Mouse (Mus musculus) 416B (cell line): ENCODE results near the gene Zbed6.
"Not testable (repeated sequence)": the region's sequence is repeated elsewhere in the genome, so short reads cannot be mapped to it uniquely, and the experiment has no call there.

Source experiments
- DNase-seq: peaks from one replicate; pipeline ENCODE4 v3.0.0; 2011; ENCODE audit warnings: low read depth

Zbed6 gene

GRCm38 (mm10) chr1:133660466-133661202 is at the start of gene Zbed6:
TSS of gene Zbed6 (minus strand) at chr1:133660885.
- peak; percentile 51 for DNase-seq

- DNase-seq = no peak
These were observed 48.6 kb upstream of the Zbed6 start for GRCm38 (mm10) chr1:133709292-133709691.

DNA sequence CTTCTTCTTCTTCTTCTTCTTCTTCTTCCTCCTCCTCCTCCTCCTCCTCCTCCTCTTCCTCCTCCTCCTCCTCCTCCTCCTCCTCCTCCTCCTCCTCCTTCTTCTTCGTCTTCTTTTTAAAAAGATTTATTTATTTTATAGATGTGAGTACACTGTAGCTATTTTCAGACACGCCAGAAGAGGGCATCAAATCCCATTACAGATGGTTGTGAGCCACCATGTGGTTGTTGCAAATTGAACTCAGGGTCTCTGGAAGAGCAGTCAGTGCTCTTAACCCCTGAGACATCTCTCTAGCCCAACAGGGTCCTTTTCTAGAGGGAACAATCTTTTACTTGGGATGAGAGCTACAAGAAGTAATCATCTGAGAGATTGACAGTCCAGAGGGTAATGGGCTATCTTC is 41.1 kb upstream of the Zbed6 start:
- DNase-seq = peak; percentile 40

GRCm38 (mm10) chr1:133697935-133698620 is 37.4 kb upstream of the Zbed6 start:
- DNase-seq = no peak

DNA sequence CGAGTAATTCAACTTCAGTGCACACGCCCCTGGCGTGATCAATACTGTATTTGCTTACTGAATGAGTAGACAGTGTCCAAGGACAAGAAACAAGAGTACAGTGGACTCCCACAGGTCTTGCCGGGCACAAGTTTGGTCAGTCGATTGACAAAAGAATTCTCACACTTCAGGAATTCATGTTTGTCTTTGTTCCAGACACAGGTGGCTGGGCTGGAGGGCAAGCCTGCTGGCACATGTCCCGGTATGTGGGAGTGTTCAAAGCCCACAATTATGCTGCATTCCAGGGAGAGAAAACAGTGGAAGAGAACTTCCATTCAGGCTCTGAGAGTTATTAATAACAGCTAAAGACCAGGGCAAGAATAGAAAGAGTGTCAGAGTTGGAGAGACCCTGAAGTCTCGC is 35.2 kb upstream of the Zbed6 start:
- no peak for DNase-seq

GRCm38 (mm10) chr1:133694876-133695275 is 34.2 kb upstream of the Zbed6 start:
- peak; percentile 83 for DNase-seq

GRCm38 (mm10) chr1:133694301-133694700 is 33.6 kb upstream of the Zbed6 start:
- no peak for DNase-seq

DNA sequence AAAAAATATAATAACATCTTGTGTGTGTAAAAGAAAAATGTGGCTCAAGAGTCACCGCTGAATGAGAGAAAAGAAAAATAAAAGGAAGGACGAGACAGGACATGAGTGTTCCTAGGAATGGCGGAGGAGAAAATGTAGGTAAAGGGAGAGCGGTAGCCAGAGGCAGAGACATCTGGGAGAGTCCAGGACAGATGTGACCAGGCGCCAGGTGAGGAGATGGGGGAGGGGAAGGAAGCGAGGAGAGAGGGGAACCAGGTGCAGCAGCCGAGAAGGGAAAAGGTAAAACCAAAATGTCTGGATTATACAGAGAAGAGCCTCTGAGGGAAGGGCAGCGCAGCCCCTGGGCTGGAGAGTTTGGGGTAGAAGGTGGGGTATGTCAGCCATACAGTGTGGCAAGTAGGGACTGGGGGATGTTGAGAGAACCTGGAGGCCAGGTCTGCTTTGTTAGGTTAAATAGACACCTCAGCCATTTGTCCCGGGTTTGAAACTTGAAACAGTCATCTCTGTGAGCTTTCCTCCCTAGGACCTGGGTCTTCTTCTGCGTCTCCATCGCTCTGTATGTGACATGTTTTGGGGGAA is 32.9 kb upstream of the Zbed6 start:
- no peak for DNase-seq

- DNase-seq = no peak
These were observed 31.5 kb upstream of the Zbed6 start for GRCm38 (mm10) chr1:133692195-133692594.

DNA sequence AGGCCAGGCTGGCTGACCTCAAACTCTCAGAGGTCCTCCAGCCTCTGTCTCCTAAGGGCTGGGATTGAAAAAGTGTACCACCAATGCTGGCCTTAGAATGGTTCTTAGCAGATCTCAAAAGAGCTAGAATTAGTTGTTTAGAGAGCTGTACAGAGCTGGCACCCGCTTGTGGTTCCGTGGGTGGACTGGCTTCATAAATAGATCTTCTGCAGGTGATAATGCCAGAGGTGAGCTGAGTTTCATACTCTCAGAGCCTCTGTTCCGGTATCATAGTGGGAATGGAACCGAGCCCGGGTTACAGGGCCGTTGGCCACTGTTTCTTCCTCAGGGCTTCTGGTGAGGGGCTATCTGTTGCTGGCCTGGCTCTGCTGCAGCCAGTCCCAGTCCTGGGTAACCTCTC is 30.4 kb upstream of the Zbed6 start:
- no peak for DNase-seq

DNA sequence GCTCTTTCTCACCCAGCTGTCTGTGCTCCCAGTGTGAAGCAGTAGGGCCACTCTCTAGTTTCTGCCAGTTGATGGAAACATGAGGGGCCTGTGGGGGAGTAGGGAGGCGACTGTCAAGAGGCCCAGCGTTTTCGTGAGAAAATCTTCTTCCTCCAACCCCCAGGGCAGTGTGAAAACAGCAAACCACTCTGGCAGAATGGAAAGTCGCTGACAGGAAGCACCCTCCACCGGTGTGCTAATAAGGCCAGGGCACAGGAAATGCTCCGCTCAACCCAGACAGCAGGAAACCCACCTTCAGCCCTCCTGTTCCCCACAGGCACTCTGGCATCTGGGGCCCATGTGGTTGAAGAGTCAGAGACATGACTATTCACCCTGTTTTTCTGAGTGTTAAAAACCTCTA is 29.2 kb upstream of the Zbed6 start, which contains the start of gene Lax1:
Lax1 (minus strand) TSS at position 212 of the 400 bp plus-strand sequence.
- peak; percentile 79 for DNase-seq

GRCm38 (mm10) chr1:133688301-133688700 is 27.6 kb upstream of the Zbed6 start:
- DNase-seq = no peak

GRCm38 (mm10) chr1:133685749-133686519 is 25.2 kb upstream of the Zbed6 start:
- DNase-seq = peak; percentile 56

GRCm38 (mm10) chr1:133671801-133672200 is 11.1 kb upstream of the Zbed6 start:
- no peak for DNase-seq

GRCm38 (mm10) chr1:133671266-133671665 is 10.6 kb upstream of the Zbed6 start:
- DNase-seq = peak; percentile 34

GRCm38 (mm10) chr1:133670776-133671175 is 10.1 kb upstream of the Zbed6 start:
- DNase-seq = no peak

DNA sequence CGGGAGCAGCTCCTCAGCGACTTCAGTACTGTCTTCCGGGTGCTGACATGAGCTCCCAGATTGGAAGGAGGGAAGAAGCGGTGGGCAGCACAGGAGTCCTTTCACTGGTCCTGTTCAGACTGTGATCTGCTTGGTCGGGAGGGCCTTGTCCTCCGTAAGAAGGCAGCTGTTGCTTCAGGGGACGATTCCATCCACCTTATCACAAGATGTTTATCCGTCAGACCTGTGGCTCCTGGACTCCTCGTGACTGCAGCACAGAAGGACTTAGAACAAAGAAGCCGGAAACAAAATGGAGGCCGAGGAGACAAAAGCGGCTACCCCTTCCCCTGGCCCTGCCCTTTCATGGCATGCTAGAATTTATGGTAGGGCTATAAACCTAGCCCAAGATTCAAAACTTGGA is 9.5 kb upstream of the Zbed6 start:
- no peak for DNase-seq

- no peak for DNase-seq
These were observed 7.9 kb upstream of the Zbed6 start for GRCm38 (mm10) chr1:133668618-133669017.

DNA sequence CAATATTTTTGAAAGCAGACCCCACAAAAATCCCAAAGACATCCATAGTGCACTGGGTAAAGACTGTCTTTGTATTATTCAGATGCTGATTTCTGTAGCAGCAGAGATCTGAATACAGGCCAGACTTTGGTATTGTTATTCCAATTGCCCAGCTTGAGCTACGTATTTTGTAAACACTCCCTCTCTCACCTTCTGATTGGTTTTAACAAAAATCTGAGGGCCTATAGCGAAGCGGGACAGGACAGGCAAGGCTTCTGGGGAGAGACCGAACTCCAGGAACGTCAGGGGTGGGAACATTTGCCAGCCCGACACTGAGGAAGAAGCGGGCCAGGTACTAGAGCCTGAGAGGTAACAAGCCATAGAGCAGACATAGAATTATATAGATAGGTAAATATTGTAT is 7.0 kb upstream of the Zbed6 start:
- no peak for DNase-seq

DNA sequence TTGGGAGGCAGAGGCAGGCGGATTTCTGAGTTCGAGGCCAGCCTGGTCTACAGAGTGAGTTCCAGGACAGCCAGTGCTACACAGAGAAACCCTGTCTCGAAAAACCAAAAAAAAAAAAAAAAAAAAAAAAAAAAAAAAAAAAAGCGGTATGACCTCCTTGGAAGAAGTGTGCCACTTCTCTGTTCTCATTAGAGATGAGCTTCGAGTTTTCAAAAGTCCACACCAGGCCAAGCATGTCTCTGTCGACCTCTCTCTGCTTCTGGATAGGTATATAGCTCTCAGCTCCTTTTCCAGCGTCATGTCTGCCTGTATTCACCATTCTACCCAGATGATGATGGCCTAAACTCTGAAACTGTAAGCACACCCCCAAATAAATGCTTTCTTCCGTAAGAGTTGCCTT is 5.0 kb upstream of the Zbed6 start:
- DNase-seq = not testable (repeated sequence)

DNA sequence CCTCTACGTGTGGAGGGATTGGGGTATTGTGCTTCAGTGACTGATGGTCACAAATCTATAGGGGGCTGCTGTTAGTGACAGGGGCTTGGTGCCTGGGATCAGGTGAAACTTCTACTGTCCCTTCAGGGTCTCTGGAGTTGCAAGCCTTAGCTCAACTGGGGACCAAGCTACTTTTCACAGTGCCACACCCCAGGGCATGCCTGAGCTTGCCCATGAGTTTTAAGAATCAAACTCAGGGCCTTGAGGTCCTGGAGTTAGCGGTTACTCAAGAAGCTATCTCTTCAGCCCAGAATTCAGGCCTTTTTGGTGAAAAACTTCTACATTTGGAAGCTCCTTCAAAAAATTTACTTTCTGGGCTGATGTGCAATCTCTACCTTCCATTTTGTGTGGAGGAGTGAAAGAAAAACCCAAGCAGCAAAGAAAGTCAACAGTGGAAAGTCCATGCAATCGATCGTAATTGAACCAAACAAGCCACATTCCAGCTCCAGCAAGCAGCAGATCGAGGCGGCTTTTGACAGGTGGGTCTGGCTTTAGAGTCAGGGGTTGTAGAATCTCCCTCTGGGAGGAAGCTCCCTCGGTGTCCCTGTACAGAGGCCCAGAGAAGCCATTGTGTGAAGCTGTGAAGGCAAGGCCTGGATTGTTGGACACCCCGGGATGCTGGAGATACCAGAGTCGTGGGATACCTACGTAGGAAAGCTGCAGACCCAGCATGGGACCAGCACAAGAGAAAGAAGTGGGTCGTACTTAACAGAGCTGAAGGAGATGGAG is 3.7 kb upstream of the Zbed6 start:
- DNase-seq = no peak

- DNase-seq = no peak
These were observed 2.7 kb upstream of the Zbed6 start for GRCm38 (mm10) chr1:133663427-133663826.
